Mouse (Mus musculus): ENCODE measurements at regions not wholly inside any gene's neighbourhood (a gene's known extent, or its start where the extent isn't known, plus 50 kb on each side); places are given as distances from the start of the nearest gene placed in this dataset.
"Not testable (repeated sequence)": the region's sequence is repeated elsewhere in the genome, so short reads cannot be mapped to it uniquely, and the experiment has no call there.

- ATAC-seq (ENCODE audit: poor library complexity, severe bottlenecking) = no peak
Measured at GRCm38 (mm10) chr6:107004406-107005120, 204.7 kb upstream of the Crbn start.

GRCm38 (mm10) chr6:107010785-107011184 lies 210.9 kb upstream of the Crbn start:
- ATAC-seq (ENCODE audit: poor library complexity, severe bottlenecking) = no peak

GRCm38 (mm10) chr6:107012938-107013511 lies 213.1 kb upstream of the Crbn start:
- no peak for ATAC-seq (ENCODE audit: poor library complexity, severe bottlenecking)

GRCm38 (mm10) chr6:107019126-107019525 lies 219.2 kb upstream of the Crbn start:
- ATAC-seq (ENCODE audit: poor library complexity, severe bottlenecking) = no peak

- ATAC-seq (ENCODE audit: poor library complexity, severe bottlenecking) = no peak
Measured at GRCm38 (mm10) chr6:107045177-107045576, 245.3 kb upstream of the Crbn start.

DNA sequence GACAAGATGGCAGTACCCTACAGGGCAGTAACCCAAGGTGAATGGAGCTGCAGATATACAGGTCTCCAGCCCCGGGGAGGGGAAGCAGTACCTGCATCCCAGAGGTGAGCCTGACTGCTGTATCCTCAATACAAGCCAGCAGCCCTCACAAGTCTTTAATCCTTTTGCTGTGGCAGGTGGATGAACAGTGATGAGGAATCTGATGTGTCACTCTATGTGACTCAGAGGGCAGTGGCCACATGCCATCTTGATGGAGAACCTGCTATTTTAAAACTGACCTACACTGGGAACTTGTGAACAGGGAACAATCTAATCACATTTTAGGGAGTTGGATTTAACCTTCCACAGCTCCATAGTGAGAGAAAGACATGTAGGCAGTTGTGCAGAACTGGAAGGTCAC lies 251.7 kb upstream of the Crbn start:
- ATAC-seq (ENCODE audit: poor library complexity, severe bottlenecking) = no peak

- ATAC-seq (ENCODE audit: poor library complexity, severe bottlenecking) = no peak
Measured at GRCm38 (mm10) chr6:107052180-107052579, 252.3 kb upstream of the Crbn start.

DNA sequence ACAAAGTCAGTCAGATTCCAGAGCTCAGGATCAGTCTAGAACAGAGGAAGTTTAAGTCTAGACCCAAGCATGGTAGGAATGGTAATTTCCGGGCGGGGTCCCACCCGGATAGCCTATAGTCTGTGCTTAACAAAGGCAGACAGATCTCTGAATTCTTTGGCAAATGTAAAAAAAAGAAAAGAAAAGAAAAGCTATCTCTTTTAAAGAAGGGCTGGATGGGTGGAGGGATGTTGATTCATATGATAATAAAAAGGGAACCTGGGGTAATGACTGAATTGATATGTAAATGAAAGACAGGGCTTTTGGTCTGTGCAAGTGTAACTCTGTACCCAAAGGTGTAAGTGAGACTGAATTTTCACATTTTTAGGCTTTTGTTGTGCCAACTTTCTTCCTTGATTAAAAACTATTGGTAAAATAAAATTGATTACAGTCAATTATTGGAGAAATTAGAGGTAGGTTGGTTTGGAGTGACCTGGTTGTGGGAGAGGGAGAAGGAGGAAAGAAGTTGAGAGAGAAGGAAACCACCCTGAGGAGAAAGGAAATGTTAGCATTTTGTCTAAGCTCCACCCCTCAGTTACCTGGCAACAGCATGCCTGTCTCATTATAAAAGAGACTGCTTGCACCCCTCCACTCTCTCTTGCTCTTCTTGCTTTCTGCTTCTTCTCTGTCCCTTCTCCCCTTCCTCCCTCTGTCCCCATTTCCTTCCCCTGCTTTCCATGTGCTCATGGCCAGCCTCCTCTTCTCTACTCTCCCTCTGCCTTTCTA lies 259.3 kb upstream of the Crbn start:
- no peak for ATAC-seq (ENCODE audit: poor library complexity, severe bottlenecking)

- no peak for ATAC-seq (ENCODE audit: poor library complexity, severe bottlenecking)
Measured at GRCm38 (mm10) chr6:107062886-107063565, 263.1 kb upstream of the Crbn start.

GRCm38 (mm10) chr6:107070441-107070840 lies 270.6 kb upstream of the Crbn start:
- no peak for ATAC-seq (ENCODE audit: poor library complexity, severe bottlenecking)

DNA sequence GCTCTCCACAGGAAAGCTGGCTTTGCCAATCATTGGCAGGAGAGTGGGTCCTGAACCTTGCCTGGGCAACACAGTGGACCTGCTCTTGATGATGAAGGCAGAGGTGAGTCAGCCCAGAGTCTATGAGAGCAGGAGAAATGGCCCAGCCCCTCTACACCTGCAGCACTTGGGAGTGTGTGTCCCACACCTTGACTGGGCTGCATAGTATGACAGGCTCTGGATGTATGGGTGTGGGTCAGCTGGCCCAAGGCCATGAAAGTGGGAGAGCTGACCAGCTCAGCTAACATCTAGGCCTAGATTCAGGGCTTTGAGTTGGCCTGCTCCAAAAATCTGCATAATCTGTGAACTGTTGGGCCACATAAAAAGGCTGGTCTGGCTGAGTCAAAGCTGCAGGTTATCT lies 292.7 kb upstream of the Crbn start:
- no peak for ATAC-seq (ENCODE audit: poor library complexity, severe bottlenecking)

DNA sequence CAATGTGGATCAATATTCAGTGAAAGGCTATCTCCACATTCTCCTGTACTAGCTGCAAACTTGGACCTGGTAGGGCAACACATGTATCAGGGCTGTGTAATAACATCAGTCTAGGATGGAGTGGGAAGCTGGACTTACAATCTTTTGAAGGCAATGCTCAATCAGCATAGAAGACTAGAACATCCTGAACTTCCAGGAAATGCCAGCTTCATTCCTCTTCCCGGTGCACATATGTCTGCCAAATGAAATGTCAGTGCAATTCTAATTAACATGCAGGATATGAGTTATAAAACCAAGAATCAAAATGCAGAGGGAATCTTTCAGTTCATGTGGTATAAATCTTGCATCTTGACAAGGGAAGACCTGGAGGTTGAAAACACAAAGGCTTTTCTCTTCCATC lies 328.8 kb upstream of the Crbn start:
- no peak for ATAC-seq (ENCODE audit: poor library complexity, severe bottlenecking)

GRCm38 (mm10) chr6:107167736-107168491 lies 361.7 kb upstream of the Lrrn1 start:
- no peak for ATAC-seq (ENCODE audit: poor library complexity, severe bottlenecking)

- no peak for ATAC-seq (ENCODE audit: poor library complexity, severe bottlenecking)
Measured at GRCm38 (mm10) chr6:107218309-107218708, 311.3 kb upstream of the Lrrn1 start.

DNA sequence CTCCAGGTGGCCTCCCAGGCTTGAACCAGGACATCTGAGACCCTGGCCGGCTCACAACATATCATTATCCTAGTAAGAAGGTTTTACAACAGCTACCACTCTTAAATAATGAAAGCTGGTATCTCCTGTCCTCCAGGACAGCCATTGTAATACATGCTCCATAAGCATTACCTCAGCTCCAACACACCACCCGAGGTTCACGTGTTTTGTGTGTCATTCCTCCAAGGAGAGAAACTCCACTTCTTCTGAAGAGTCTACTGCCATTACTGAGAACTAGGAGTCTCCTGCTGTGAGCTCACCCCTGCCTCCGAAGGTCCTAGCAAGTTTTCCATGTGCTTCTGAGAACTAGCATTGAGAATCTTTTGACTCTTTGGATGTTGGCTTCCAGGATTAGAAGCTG lies 310.8 kb upstream of the Lrrn1 start:
- ATAC-seq (ENCODE audit: poor library complexity, severe bottlenecking) = no peak

- no peak for ATAC-seq (ENCODE audit: poor library complexity, severe bottlenecking)
Measured at GRCm38 (mm10) chr6:107222602-107223001, 307.0 kb upstream of the Lrrn1 start.

DNA sequence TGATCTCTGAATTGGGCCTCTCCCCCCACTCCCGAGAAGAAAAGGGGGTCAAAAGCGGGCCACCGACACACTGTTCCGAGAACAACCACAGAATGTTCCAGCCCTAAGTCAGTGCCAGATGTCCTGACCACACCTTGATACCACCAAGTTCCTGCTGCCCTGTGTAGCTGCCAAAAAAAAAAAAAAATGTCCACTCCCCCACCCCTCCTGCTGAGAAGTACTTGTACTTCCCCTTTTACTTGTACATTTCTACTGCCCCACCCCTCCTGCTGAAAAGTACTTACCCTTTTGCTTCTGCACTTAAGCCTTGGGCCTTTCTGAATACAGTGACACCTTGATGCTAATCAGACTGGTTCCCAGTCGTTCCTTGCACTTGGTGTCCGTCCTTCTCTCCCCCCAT lies 299.7 kb upstream of the Lrrn1 start:
- ATAC-seq (ENCODE audit: poor library complexity, severe bottlenecking) = not testable (repeated sequence)

GRCm38 (mm10) chr6:107237692-107238091 lies 291.9 kb upstream of the Lrrn1 start:
- ATAC-seq (ENCODE audit: poor library complexity, severe bottlenecking) = no peak

- no peak for ATAC-seq (ENCODE audit: poor library complexity, severe bottlenecking)
Measured at GRCm38 (mm10) chr6:107243981-107244380, 285.6 kb upstream of the Lrrn1 start.

GRCm38 (mm10) chr6:107280348-107280747 lies 249.2 kb upstream of the Lrrn1 start:
- no peak for ATAC-seq (ENCODE audit: poor library complexity, severe bottlenecking)

GRCm38 (mm10) chr6:107290850-107291249 lies 238.7 kb upstream of the Lrrn1 start:
- no peak for ATAC-seq (ENCODE audit: poor library complexity, severe bottlenecking)
